Mouse (Mus musculus) layer of hippocampus, adult 9-10 months (tissue): ENCODE results near the gene Arhgap10.
"Not testable (repeated sequence)": the region's sequence is repeated elsewhere in the genome, so short reads cannot be mapped to it uniquely, and the experiment has no call there.

Source experiments
- DNase-seq: peaks from one replicate; pipeline ENCODE4 v3.0.0; 2022; ENCODE audit warnings: low spot score

Arhgap10 gene

DNA sequence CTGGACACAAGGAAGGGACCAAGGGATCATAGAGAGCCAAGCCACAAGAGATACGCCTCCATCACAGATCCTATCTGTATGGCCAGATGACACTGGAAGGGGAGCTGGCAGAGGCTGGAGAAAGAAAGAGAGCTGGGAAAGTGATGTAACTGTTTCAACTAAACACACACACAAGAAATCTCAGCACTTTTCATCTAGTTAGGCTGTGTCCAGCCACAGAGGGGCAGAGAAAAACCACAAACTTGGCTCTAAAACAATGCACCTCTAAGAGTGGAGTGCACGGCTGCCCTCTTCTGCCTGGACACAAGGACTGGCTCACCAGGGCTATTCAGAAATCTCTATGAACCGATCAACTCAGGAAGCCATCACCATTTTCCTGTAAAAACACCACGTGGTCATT is 175.6 kb downstream of the Arhgap10 start:
- DNase-seq, result no peak

DNA sequence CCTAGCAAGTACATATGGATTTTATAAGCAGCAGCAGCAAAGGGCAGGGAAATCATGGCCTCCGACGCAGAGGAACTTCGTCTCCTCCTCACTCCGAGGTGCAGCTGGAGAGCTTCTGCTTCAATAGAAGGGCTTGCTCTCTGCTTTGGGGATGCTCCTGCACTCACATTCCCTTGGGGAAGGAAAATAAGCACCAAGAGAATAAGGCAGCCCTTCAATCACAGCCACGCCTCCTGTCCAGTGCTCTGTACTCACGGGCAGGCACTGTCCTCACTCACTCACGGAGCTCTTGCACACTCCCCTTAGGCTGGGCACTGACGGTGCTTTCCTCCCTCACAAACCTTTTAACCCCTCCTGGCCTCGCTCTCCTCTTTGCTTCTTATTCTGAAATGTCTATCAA is 176.4 kb downstream of the Arhgap10 start:
- DNase-seq, result no peak

DNA sequence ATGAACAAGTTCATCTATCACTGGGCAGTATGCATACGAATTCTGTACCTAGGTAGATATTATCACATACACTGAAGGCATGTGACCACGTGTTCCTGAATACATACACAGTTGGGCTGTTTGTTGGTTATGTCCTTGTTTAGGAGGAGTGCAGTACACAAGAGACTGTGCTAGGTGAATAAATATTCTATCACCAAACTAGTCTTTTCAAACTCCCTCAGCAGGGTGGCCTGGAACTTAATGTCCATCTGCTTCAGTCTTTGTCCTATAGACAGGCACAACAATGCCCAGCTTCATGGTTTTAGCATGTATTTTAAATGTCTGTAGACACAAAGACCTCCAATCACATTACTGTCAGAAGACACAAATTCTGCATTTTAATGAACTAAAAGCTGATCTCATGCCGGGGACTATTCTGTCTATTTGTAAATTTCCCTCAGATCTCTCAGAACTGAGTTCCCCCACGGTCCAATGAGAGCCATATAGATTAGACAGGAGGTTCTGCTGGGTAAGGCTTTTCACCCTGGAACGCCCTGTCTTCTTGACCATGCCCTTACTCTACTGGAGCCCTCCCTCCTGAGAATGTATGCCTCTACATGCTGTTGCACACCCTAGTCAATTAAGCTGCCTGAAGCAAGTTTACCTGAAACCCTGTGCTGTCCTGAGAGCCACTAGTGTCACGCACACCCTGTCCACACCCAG is 177.6 kb downstream of the Arhgap10 start:
- no peak for DNase-seq

DNA sequence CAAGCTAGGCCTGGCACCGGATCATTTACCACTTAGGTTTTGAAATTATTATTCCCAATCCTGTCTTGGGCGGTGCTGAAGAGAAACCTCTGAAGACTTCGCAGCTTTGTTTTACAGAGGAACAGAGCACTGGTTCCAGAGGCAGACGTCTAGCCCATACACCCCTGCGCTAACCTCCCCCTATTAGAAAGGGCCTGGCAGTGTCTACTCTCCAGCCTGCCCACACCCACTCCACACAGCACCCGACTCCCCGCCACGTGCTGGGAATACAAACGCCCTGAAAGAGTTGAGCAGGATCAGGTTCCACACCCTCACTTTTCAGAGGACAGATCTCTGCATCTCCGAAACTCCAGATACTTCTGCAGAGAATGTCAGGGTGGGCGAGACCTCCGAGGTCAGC is 180.5 kb downstream of the Arhgap10 start:
- DNase-seq, result no peak

DNA sequence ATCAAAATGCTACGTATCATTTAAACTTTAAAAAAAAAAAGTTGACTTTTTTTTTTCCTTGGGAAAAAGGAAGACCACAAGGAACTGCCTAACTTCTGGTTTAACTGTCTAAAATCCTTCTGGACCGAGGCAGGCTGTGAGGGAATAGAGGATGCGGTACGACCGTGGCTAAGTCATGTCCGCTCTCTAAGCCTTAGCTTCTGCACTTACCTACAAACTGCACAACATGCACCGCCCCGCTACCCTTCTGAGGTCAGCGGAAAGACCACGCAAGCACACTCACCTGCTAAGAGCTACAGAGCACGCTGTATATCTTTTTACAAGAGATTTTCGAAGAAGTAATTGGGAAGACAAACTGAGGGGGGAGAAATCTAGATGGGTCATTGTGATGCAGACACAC is 186.6 kb downstream of the Arhgap10 start:
- DNase-seq, result no peak

DNA sequence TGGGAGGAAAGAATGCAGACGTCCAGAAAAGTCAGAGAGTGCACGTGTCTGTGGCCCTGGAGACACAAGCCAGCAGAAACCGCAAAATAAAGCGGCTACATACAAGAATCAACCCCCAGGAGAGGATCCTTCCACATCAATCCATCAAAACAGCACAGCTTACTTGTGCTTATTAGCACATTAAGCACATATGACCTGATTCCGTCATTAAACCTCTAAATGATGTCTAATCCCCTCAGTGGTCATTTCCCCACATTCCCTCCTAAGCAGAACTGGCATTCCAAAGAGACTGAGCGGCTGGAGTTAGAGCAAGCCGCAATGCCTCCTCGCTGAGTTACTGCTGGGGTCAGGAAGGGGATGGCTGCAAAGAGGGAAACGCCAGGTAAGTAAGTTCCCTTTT is 187.4 kb downstream of the Arhgap10 start:
- no peak for DNase-seq

DNA sequence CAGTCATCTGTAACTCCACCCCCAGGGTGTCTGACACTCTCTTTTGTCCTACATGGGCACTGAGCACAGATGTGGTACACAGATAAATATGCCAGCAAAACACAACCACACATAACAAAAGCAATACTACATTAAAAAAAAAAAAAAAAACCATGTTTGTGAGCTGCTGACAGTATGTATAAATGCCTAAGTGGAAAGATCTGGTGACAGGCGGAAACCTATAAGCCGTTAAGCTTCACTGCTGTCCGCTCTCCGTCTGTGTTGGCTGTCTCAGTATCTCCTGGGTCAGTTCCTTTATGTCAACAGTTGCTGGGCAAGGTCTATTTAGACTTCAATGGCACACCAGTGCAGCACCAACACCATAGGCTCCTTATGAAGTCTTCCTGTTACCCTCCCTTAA is 188.0 kb downstream of the Arhgap10 start:
- no peak for DNase-seq

DNA sequence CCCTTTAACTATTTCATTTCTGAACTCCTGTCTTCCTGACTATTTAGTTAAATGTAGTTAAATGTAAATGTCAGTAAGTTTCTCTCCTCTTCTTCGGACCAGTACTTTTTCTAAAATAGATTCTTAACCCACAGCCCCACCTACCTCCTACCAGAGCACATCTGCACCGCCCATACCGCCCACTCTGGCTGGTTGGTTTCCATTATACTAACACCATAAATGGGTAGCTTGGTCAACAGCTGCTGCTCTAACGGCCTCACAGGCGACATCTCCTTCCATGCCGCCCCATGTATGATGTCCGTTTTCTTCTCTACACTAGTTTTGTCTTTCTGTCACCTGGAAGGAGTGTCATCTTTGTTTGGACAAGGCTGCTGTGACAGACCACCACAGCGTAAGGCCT is 189.3 kb downstream of the Arhgap10 start:
- no peak for DNase-seq

DNA sequence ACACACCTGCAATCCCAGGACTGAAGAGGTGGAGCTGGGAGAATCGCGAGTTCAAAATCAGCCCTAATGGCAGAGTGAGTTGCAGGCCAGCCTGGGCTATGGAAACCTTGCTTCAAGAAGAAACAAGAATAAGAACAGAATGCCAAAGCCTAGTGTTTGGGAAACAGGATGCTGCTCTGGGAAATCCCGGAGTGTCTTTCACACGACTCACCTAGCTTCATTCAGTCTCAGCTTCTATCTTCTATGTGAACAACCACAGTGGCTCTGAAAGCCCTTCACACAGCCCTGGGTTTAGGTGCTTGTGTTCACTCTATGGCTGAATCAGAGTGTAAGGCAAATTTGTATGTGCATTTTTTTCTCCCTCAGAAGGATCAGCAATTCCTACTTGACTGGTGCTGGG is 190.4 kb downstream of the Arhgap10 start:
- DNase-seq, result no peak

DNA sequence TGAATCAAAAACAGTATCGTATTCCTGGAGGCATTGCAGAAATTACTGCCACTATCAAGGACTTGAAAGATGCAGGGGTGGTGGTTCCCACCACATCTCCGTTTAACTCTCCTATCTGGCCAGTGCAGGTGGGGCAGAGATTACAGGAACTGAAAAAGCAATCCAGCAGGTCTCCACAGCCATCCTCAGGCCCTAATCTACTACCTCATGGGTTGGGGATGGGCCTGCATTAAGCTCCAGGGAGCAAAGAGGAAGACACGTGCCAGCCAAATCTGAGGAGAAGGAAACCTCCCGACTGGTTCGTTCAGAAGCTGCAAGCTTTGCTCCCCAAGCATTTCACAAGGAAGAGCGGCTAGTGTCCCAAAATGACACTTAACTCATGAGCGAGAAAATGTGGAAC is 195.0 kb downstream of the Arhgap10 start:
- not testable (repeated sequence) for DNase-seq

DNA sequence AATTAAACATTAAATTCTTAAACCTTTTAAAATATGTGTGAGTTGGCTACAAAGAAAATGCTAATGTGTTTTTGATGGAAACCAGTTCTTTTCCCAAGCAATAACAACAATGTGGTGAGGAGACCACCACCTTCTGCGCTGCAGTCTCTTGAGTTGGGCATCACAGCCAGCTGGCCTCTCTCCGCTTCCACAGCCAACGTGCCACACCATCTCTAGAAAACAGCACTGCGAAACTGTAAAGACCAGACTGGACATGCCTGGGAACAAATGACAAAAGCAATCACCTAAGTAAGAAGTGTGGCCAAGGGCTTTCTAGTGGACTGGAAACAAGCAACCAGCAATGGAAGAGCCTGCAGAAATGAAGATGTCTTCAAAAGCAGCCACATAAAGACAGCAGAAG is 195.9 kb downstream of the Arhgap10 start:
- DNase-seq, result no peak

DNA sequence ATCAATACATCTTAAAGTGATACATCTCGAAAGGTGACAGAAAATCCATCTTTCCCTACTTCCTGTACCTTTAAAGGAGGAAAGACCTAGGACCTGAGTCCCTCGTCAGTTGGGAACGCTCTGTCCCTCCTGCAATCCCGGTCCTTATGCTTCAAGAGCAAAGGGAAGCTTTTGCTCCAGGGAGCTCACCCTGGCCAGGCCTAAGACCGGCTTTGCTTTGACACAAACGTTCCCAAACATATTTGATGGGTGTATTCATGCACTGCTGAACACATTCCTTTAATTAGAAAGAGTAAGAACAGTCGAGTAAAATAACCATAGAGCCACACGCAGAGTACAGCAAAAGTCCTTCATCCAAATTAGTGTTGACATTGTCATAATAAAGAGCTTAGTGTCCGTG is 199.2 kb downstream of the Arhgap10 start:
- DNase-seq, result no peak

DNA sequence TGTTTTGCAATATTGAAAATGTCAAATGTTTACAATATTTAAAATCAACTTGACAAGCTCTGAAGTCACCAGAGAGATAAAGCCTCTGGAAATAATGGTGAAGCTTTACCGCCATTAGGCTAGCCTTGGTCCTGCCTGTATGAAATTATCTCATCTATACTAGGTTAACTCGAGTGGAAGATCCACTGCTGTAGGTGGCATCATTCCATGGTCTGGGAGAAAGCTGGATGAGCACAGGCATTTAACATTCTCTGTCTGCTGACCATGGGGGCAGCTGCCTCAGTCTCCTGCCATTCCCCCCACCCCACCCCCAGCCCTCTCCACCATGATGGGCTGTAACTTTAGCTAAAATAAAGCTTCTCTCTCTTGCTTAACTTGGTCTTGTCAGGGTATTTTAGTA is 200.0 kb downstream of the Arhgap10 start:
- DNase-seq, result no peak

DNA sequence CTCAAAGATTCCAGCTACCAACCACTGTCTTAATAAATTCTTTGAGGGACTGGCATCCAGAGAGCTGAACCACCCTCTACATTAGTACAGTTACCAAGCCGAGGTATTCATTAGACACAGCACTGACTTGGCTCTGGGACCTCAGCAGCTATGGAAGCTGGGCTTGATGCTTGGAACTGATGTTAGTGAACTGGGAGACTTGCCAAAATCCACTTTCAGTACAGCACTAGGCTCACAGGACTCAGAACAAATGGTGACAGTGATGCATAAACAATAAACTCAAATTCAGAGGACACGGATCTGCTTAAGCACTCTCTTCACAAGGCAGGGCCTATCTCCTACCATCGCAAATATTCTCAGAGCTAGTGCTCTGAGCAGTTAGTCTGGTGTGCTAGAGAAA is 204.8 kb downstream of the Arhgap10 start:
- no peak for DNase-seq

DNA sequence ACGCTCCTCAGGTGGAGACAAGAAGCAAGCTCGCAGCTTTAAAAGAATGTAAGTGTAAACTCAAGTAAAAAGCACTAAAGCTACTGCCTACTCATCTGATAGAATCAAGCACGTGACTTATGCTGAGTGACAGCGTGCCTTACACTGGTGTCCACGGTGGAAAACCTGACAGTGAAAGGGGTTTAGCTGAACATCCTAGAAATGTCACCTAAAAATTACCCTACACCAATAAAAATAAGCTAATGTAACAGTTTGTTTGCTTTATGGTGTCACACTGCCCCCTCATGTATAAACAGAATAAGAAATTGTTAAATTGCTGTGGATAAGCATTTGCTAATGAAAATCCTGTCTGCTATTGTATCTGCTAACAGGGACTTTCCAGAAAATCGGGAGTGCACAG is 206.0 kb downstream of the Arhgap10 start:
- peak; percentile 36 for DNase-seq

DNA sequence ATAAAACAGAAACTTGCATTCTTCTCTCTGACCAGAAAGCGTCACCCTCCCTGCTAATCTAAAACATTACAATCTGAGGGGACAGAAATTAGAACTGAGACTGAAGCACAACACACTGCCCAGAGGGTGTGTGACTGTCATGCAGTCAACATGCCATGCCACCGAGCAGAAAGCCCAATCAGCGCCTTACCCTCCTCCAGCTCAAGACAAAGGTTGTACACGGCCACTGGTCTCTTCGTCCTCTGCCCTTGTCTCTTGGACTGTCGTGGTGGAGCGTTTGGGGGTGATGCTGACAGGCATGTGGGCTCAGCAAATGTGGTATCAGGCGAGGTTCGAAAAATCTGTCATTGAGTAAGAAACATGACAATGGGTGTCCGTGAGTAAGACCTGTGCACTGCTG is 207.2 kb downstream of the Arhgap10 start:
- DNase-seq, result no peak

DNA sequence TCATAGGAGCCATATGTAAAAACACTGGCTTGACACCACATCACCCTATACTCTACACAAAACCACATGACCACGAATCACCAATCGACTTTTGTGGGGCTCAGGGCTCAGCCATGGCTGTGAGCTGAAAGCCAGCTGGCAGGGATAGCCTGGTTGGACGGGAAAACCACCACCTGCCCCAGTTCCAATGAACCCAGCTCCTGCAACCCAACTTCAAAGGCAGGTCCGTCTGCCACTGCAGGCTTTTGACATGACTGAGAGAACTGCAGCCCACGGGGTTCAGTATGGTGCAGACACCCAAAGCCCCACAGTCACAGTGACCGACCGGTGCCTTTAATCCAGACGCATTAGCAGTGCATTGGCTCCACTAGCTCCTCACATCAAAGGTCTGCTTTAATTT is 207.7 kb downstream of the Arhgap10 start:
- DNase-seq, result no peak

DNA sequence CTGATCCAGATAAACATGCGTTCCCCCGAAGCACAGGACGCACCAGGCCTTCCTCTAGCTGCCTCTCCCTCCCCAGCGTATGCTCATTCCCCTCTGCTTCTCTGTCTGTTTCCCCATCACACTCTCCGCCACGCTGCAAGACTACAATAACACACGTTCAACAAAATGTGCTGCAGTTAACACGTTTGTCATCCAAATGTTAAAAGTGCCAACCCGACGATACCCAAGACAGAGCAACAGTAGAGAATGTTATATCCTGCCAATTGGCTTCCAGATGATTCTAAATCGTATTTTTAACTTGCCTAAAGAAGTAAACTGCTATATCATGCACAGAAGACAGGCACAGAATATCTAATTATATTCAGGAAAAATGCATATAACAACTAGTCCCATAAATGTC is 223.2 kb downstream of the Arhgap10 start:
- no peak for DNase-seq

DNA sequence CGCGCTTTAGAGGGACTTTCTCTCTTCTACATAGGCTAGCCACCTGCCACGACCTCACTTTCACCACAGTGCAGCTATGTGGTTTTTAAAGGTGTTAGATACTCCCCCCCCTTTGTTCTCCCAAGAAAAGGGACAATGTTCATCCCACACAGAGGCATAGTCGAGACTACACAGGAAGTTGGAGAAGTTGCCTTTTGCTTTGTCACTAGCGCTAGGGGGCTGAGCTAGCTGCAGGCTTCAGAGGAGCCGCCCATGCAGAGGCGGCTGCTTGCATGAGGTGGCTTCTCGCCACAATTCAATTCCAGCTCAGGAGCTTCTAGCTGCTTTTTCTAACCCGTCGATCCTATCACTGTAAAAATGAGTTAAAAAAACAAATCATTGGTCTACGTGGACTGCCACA is 225.1 kb downstream of the Arhgap10 start:
- no peak for DNase-seq

DNA sequence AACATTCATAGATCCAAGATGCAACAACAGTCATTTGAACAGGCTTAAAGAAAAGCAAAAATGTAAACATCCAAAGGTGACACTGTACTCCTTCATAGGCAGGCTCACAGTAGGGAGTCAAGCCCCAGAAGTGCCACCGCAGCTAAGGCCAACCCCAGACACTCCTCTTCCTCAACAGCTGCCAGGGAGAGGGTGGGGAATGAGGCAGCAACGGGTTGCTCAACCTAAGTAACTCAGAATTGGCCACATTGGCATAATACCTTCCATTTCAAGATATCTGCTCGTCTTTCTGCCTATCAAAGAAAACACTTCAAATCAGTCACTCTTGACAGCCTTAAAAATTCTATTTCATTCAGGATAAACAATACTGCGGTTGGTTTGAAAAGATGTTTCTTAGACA is 225.6 kb downstream of the Arhgap10 start:
- no peak for DNase-seq

DNA sequence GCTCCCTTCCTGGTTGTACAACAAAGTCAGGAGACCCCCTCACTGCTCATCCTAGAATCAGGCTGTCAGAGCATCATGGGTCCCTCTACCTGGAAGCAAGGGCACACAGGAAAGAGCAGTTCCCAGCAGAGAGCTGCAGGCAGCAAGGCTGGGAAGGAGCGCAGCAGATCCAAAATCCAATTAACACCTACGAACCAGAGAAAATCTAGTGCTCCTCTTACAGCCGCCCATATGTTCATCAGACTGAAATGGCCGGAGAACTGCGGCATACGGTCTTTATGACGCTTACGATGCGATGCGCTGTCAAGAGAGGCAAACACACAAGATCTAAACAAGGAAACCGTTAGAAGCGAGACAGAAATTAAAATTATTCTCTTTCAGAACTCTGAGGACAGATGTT is 229.3 kb downstream of the Arhgap10 start:
- DNase-seq, result no peak

DNA sequence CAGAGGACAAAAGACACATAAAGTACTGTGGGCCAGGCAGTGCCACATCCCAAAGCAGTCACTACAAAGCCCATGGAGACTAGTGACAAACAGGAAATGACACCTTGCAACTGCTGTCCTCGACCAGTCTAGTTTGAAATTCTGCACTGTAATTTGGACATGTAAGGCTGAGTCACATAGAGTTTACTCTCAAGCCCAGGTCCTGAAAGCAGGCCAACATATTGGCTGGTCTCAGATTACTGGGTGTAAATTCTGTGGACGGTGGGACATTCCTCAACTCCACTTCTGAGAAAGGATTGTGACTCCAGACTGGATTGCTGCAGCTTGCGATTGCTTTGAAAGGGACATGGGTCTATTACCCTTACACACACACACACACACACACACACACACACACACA is 229.7 kb downstream of the Arhgap10 start:
- no peak for DNase-seq

DNA sequence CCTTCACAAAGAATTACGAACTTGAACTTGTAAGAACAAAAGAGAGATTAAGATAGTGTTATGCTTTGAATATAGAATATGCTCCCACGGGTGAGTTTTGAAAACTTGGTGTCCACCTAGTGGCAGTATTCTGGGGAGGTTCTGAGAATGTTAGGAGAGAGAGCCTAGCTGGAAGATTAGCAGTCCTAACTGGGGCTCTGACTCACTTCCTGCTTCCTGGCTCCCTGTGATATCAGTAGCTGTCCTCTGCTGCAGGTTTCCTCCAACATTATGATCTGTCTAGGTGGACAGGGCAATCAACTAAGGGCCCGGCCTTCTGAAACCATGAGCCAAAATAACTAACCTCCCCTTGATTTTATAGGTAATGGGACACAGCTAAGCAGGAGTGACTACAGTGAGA is 233.3 kb downstream of the Arhgap10 start:
- DNase-seq, result no peak

DNA sequence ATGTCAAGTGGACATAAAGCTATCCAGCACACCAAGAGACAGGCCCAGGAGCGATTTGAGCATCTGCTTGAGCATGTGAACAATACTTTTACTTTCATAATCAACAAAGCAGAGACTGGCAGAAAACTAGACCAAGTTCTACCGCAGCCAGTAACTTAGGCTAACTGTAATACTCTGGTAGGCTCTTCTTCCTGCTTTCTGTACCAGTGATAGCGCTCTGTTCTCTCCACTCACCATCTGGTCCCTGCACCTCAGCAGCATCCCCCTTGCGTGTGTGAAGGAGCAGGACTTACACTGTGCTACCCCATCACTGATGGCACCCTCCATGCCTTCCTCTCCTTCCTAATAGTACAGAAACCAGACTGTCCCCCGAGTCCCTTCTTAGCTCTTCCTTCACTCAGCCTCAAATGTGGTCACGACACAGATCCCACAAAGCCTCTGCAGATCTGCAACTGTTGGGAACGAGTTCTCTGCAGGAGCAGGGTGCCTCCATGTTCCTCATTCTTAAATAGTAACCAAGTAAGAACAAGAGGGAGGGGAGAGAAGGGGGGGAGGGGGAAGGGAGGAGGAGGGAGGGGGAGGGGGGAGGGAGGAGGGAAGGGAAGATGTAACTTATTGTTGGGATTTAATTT is 235.0 kb downstream of the Arhgap10 start:
- DNase-seq, result no peak
